Mouse (Mus musculus) embryonic facial prominence, embryonic 15.5 days (tissue): ENCODE measurements around the gene Cryba4. TPM values are rescaled to one million over a fixed set of nuclear protein-coding genes. Genes with fewer than 3 reads are reported as not detected.
A peak's percentile ranks its signal among the peaks of the same experiment; 100 is the strongest.

Experiments
- ATAC-seq: fragments of 200-750 bp; cut with Nextera tagmentation; 2 replicates; pipeline ENCODE4 v1.8.0; 2017; ENCODE audit warnings: low read depth, moderate TSS enrichment; ENCODE audit not compliant: insufficient number of reproducible peaks, low FRiP score, low TSS enrichment
- H3K27ac ChIP-seq: fragments of 300-500 bp; sonication (generic); replicated peaks from 2 replicates; pipeline ENCODE4 v1.5.1; 2015; ENCODE audit warnings: mild to moderate bottlenecking, inconsistent platforms
- H3K27me3 ChIP-seq: fragments of 300-500 bp; sonication (generic); 2 replicates; pipeline ENCODE4 v1.6.1; 2015; ENCODE audit warnings: inconsistent platforms
- H3K36me3 ChIP-seq: fragments of 300-500 bp; sonication (generic); 2 replicates; pipeline ENCODE4 v1.6.1; 2015; ENCODE audit warnings: mild to moderate bottlenecking, inconsistent platforms
- H3K4me1 ChIP-seq: fragments of 300-500 bp; sonication (generic); 2 replicates; pipeline ENCODE4 v1.6.1; 2015; ENCODE audit warnings: inconsistent platforms
- H3K4me2 ChIP-seq: fragments of 300-500 bp; sonication (generic); replicated peaks from 2 replicates; pipeline ENCODE4 v1.6.1; 2015; ENCODE audit warnings: mild to moderate bottlenecking, inconsistent platforms
- H3K4me3 ChIP-seq: fragments of 300-500 bp; sonication (generic); replicated peaks from 2 replicates; pipeline ENCODE4 v1.5.1; 2015; ENCODE audit warnings: mild to moderate bottlenecking, inconsistent platforms
- H3K9ac ChIP-seq: fragments of 300-500 bp; sonication (generic); 2 replicates; pipeline ENCODE4 v1.6.1; 2015; ENCODE audit warnings: inconsistent platforms
- H3K9me3 ChIP-seq: fragments of 300-500 bp; sonication (generic); replicated peaks from 2 replicates; pipeline ENCODE4 v1.6.1; 2016; ENCODE audit warnings: inconsistent platforms
- WGBS: fragments of 180-500 bp; shearing (Covaris S2); methylation state at CpG from one replicate; pipeline ENCODE4 v1.1.7; 2015; 5-methylcytosine and 5-hydroxymethylcytosine counted together
- polyA plus RNA-seq: library from polyadenylated mRNA; unstranded; fragments of >200 nt; fragmentation: Nextera tagmentation; extraction: Ambion mirVana; gene quantifications from 2 replicates; pipeline ENCODE4 v1.2.1, GENCODE M21; 2015

The Cryba4 gene
- polyA plus RNA-seq, 1 experiment from 2014 or later, result 3.4 TPM

DNA sequence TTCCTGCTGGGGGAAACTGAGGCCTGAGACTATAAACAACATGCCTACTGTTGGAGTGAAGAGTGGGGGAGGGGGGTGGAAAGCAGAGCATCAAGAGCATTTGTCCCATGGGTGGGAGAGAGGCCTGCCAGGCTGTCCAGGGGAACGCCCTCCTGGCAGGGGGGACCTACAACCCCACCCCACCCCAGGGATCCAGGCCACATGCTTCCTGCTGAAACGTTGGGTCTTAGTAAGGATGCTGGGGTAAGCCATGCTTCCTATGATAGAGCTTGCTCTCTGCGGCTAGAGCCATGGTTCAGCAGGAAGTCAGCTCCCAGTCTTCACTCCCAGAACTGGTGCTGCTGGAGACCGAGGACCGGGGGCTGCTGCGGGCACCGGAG is 31.9 kb upstream of the Cryba4 start:
- Histone ChIP-seq H3K9ac (no peak overlapping the region), H3K9me3 (no peaks in the 10 kb centered on the region), H3K4me1 (peaks cover 73% of the 10 kb centered on the region), H3K4me2 (no peak overlapping the region), H3K4me3 (no peak overlapping the region), H3K27ac (no peak overlapping the region), H3K27me3 (no peaks in the 10 kb centered on the region), H3K36me3 (no peaks in the 10 kb centered on the region)
- 69% methylated on average over 7 of the region's 7 CpGs for WGBS
- no peak for ATAC-seq

- H3K4me2 ChIP-seq, result no peak overlapping the region
- H3K4me3 ChIP-seq, result no peak overlapping the region
- no peaks in the 10 kb centered on the region for H3K27me3 ChIP-seq
- no peak for ATAC-seq
- H3K4me1 ChIP-seq, result peaks cover 75% of the 10 kb centered on the region
- no peaks in the 10 kb centered on the region for H3K36me3 ChIP-seq
- 59% methylated on average over 10 of the region's 10 CpGs for WGBS
- no peak overlapping the region for H3K27ac ChIP-seq
- H3K9me3 ChIP-seq, result no peaks in the 10 kb centered on the region
- H3K9ac ChIP-seq, result no peak overlapping the region
These were observed 31.4 kb upstream of the Cryba4 start for GRCm38 (mm10) chr5:112283543-112284202.

DNA sequence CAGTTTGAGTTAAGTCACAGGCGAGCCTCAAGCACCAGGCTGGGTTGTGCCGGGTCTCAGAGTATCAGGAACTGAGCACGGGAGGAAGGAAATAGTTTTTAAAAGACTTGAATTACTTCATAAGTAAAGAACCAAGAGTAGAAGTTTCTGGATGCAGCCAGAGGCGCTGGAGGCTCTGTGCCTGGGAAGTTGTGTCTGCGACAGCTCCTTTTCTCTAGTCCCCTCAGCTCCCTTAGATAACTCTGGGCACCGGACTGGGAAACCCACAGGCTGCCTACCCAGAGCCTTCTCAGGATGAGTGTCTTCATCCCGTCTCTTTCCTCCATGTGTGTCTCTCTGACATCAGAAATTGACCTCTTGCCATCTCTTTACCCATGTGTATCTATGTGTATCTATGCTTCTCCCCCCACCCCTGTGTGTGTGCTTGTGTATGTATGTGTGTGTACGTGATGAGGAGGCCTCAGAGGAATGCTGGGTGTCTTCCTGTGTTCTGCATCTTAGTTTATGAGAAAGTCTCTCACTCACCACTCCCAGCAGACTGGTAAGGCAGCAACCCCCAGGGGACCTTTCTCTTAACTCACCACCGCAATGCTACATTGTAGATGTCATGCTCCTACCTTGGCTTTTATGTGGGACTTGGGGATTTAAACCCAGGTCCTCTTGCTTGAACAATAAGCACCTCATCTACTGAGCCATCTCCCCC is 30.6 kb upstream of the Cryba4 start:
- no peak overlapping the region for H3K4me3 ChIP-seq
- no peak overlapping the region for H3K4me2 ChIP-seq
- H3K36me3 ChIP-seq, result no peaks in the 10 kb centered on the region
- H3K27ac ChIP-seq, result no peak overlapping the region
- no peak overlapping the region for H3K9ac ChIP-seq
- peaks cover 75% of the 10 kb centered on the region for H3K4me1 ChIP-seq
- ATAC-seq, result no peak
- 55% methylated on average over 9 of the region's 9 CpGs for WGBS
- no peaks in the 10 kb centered on the region for H3K9me3 ChIP-seq
- H3K27me3 ChIP-seq, result no peaks in the 10 kb centered on the region

DNA sequence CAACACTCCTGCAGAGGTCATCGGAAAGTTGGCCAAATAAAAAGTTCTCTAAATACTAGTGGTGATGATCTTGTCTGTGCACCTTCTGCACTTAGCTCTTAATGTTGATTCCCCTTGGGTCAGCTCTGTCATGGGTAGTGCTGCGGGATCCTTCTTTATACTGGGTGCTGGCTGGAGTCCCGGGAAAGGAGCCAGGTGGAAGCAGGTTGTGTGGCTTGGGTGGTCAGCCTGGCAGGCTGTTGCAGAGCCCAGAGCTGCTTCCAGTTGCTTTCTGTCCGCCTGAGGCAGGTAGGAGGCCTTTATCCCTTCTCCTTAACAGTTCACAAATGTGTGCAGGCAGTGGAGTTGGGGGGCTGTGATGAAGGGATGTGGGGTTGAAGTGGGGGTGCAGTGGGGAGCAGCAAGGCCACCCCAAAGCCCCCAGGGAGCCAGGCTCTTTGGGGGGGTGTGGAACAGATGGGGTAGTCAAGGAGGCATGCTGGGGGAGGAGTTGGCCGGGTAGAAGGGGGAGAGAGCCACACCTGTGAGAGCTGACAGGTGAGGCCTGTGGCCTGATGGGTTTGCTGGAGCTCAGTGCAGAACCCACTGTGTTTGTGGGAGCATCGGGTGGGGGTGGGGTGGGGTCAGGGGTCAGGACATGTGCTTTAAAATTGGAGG is 29.9 kb upstream of the Cryba4 start:
- H3K27me3 ChIP-seq, result no peaks in the 10 kb centered on the region
- no peak overlapping the region for H3K9ac ChIP-seq
- peaks cover 76% of the 10 kb centered on the region for H3K4me1 ChIP-seq
- H3K4me2 ChIP-seq, result no peak overlapping the region
- no peak overlapping the region for H3K4me3 ChIP-seq
- H3K36me3 ChIP-seq, result no peaks in the 10 kb centered on the region
- H3K27ac ChIP-seq, result no peak overlapping the region
- 64% methylated on average over 6 of the region's 6 CpGs for WGBS
- no peak for ATAC-seq
- no peaks in the 10 kb centered on the region for H3K9me3 ChIP-seq

GRCm38 (mm10) chr5:112281676-112282075 is 29.4 kb upstream of the Cryba4 start:
- no peak for ATAC-seq
- Histone ChIP-seq H3K4me2 (no peak overlapping the region), H3K9me3 (no peaks in the 10 kb centered on the region), H3K9ac (no peak overlapping the region), H3K36me3 (no peaks in the 10 kb centered on the region), H3K4me1 (peaks cover 77% of the 10 kb centered on the region), H3K4me3 (no peak overlapping the region), H3K27me3 (no peaks in the 10 kb centered on the region), H3K27ac (0 out of 2 replicates have a peak overlapping the region, but pooled peaks have one; percentile 13)
- WGBS, result 76% methylated on average over 4 of the region's 4 CpGs

DNA sequence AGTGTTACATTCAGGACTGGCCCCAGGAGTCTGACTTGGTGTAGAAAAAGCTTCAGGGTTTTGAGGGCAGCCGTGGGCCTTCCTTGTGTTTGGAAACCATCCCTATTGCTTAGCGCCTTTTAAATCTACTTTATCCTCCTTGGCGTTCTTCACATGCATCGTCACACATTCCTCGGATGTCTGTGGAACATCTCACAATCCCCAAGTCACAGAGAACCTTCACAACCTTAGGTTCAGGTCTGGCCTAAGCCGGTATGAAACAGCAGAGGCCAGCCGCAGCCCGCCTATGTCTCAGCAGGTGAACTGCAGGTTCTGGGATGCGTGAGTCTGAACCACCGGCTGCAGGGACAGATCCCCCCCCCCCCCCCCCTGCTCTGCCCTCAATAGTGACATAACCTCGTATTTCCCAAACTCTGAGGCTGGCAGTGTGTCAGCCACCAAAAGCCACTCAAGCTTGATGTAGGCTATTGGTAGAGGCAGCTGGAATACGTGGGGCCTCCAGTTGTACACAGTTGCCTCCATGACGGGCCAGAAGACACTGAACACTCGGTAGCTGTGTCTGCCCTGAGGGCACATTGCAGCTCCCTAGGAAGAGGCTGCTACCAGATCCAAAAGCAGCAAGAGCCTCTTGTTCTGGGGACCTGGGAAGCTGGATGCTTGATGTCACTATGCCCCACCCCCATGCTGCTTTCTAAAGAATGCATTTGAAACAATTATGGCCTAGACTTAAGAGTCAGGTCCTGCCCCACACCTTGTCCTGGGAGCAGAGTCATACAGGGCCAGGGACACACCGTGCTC is 28.7 kb upstream of the Cryba4 start:
- 39% methylated on average over 15 of the region's 15 CpGs for WGBS
- Histone ChIP-seq H3K4me2 (no peak overlapping the region), H3K27me3 (no peaks in the 10 kb centered on the region), H3K9me3 (no peaks in the 10 kb centered on the region), H3K27ac (no peak overlapping the region), H3K36me3 (no peaks in the 10 kb centered on the region), H3K4me1 (peaks cover 77% of the 10 kb centered on the region), H3K4me3 (no peak overlapping the region), H3K9ac (no peak overlapping the region)
- no peak for ATAC-seq

- Histone ChIP-seq H3K27ac (no peak overlapping the region; the same call in 1 of the 2 replicates), H3K4me3 (no peak overlapping the region), H3K27me3 (no peaks in the 10 kb centered on the region), H3K4me2 (no peak overlapping the region), H3K36me3 (no peaks in the 10 kb centered on the region), H3K9me3 (no peaks in the 10 kb centered on the region), H3K4me1 (peaks cover 71% of the 10 kb centered on the region), H3K9ac (no peak overlapping the region)
- 76% methylated on average over 7 of the region's 7 CpGs for WGBS
- ATAC-seq, result no peak
These were observed 27.8 kb upstream of the Cryba4 start for GRCm38 (mm10) chr5:112280151-112280550.

GRCm38 (mm10) chr5:112279181-112280021 is 27.1 kb upstream of the Cryba4 start:
- Histone ChIP-seq H3K4me2 (no peak overlapping the region), H3K36me3 (no peaks in the 10 kb centered on the region), H3K9ac (no peak overlapping the region), H3K4me3 (no peak overlapping the region), H3K27ac (no peak overlapping the region; the same call in 1 of the 2 replicates), H3K4me1 (peaks cover 71% of the 10 kb centered on the region), H3K27me3 (no peaks in the 10 kb centered on the region), H3K9me3 (no peaks in the 10 kb centered on the region)
- ATAC-seq, result no peak
- WGBS, result 69% methylated on average over 17 of the region's 17 CpGs

- Histone ChIP-seq H3K4me3 (peak overlapping the region; percentile 82; the same call in 1 of the 2 replicates), H3K9ac (no peak overlapping the region), H3K27ac (no peak overlapping the region), H3K27me3 (no peaks in the 10 kb centered on the region), H3K4me1 (peaks cover 58% of the 10 kb centered on the region), H3K36me3 (no peaks in the 10 kb centered on the region), H3K9me3 (no peaks in the 10 kb centered on the region), H3K4me2 (peak overlapping the region; percentile 79; the same call in 1 of the 2 replicates)
- ATAC-seq, result no peak
- 86% methylated on average over 11 of the region's 11 CpGs for WGBS
These were observed 25.7 kb upstream of the Cryba4 start for GRCm38 (mm10) chr5:112277906-112278470.

DNA sequence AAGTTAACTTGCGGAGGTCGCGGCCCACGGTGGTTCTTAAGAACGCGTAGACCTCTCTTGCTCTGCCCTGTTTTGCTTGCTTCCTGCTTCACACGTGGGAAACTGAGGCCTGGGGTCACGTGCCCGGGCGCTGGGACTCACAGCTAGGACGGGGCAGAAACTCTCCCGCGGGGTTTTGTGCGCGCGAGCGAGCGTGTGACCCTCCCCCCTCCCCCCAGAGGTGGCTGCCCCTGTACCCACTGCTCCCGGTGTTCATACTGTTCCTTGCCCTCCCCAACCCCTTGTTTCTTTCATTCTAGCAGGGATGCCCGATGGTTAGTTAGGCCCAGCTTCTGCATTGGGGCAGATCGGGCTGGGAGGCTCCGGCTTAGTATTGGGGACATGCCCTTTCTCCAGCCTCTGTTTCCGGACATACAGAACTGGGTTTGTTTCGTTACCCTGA is 24.6 kb upstream of the Cryba4 start:
- Histone ChIP-seq H3K4me3 (peak overlapping the region; percentile 82), H3K27me3 (no peaks in the 10 kb centered on the region; the same call in 1 of the 2 replicates), H3K27ac (peak overlapping the region; percentile 68), H3K36me3 (no peaks in the 10 kb centered on the region), H3K4me1 (peaks cover 49% of the 10 kb centered on the region), H3K9me3 (no peaks in the 10 kb centered on the region), H3K9ac (peak overlapping the region; percentile 77), H3K4me2 (peak overlapping the region; percentile 79)
- ATAC-seq, result no peak; the same call in 1 of the 2 replicates
- WGBS, result under 1% methylated on average over 24 of the region's 24 CpGs
